In genomic region chr7:125423056-125423455, GRCm38 (mm10) we compare ENCODE assay signal across 21 mouse cellular contexts. TPM values are rescaled to one million over a fixed set of nuclear protein-coding genes. Genes with fewer than 3 reads are reported as not detected.
A peak's percentile ranks its signal among the peaks of the same experiment; 100 is the strongest.
DNase-seq lines count a peak whose midpoint lies in the region; ATAC-seq and TF ChIP-seq lines count a peak whose summit lies in the region.
"Had no signal": no experiment of that assay in that cellular context is flagged by ENCODE, and none has a peak within 500 bp of the region (broad histone marks: within the 10 kb centered on the region; RNA-seq: fewer than 3 reads in every experiment).

No protein-coding gene starts in this region.

- peaks cover 67% of the 10 kb centered on the region for H3K4me1 ChIP-seq in liver, embryonic 12.5 days
- H3K4me1 ChIP-seq in liver, embryonic 11.5 days (replicated peaks; ENCODE audit: control insufficient read depth, insufficient read depth, low read length) = peaks cover 5% of the 10 kb centered on the region
- peaks cover 17 to 46% of the 10 kb centered on the region in 2 experiments for H3K4me1 ChIP-seq in MEL (ENCODE audit: control insufficient read depth in 1 of 2, insufficient read depth in 2 of 2, low read length in 2 of 2)
- peaks cover 5 to 27% of the 10 kb centered on the region in 2 experiments for H3K4me1 ChIP-seq in liver, embryonic 14.5 days (replicated peaks; ENCODE audit: control insufficient read depth in 2 of 2, insufficient read depth in 2 of 2, low read length in 1 of 2)
- peaks cover 6% of the 10 kb centered on the region for H3K4me1 ChIP-seq in heart, embryonic 12.5 days (replicated peaks)
- peaks cover 15% of the 10 kb centered on the region for H3K4me1 ChIP-seq in cerebellum, adult 2 months (ENCODE audit: control insufficient read depth, insufficient read depth, low read length)
- H3K4me1 ChIP-seq: embryonic facial prominence, embryonic 12.5 days; heart, embryonic 15.5 days; intestine, embryonic 15.5 days; neural tube, embryonic 12.5 days had no signal

- TF ChIP-seq RAD21 in MEL (IDR thresholded peaks at IDR 0.05; ENCODE audit: low read depth, low read length) = no peak

- H3K79me2 ChIP-seq in MEL (ENCODE audit: control insufficient read depth, insufficient read depth, low read length, poor library complexity) = no peaks in the 10 kb centered on the region

- no peak overlapping the region for H3K27ac ChIP-seq in liver, embryonic 12.5 days
- H3K27ac ChIP-seq in liver, embryonic 11.5 days (ENCODE audit: low read depth, low read length) = no peak overlapping the region
- H3K27ac ChIP-seq in MEL (ENCODE audit: control insufficient read depth, low read depth, low read length) = peak overlapping the region; percentile 25
- no peak overlapping the region for H3K27ac ChIP-seq in liver, embryonic 14.5 days
- H3K27ac ChIP-seq in heart, embryonic 12.5 days (ENCODE audit: poor library complexity, severe bottlenecking) = no peak overlapping the region
- H3K27ac ChIP-seq in cerebellum, adult 2 months (ENCODE audit: insufficient read depth, low read length) = no peak overlapping the region
- H3K27ac ChIP-seq: embryonic facial prominence, embryonic 12.5 days; heart, embryonic 15.5 days; intestine, embryonic 15.5 days; kidney, postnatal 0 days; liver, embryonic 15.5 days; midbrain, embryonic 10.5 days; neural tube, embryonic 12.5 days had no signal

- peaks cover 3% of the 10 kb centered on the region; the same call in 1 of the 2 replicates for H3K27me3 ChIP-seq in liver, embryonic 12.5 days (replicated peaks)
- no peaks in the 10 kb centered on the region for H3K27me3 ChIP-seq in liver, embryonic 11.5 days (replicated peaks; ENCODE audit: control insufficient read depth, insufficient read depth, low read length)
- no peaks in the 10 kb centered on the region for H3K27me3 ChIP-seq in MEL (ENCODE audit: control insufficient read depth in 1 of 2, insufficient read depth in 2 of 2, low read length in 2 of 2)
- no peaks in the 10 kb centered on the region for H3K27me3 ChIP-seq in liver, embryonic 14.5 days (ENCODE audit: control insufficient read depth, insufficient read depth, low read length)
- no peaks in the 10 kb centered on the region for H3K27me3 ChIP-seq in heart, embryonic 12.5 days (replicated peaks)
- H3K27me3 ChIP-seq in cerebellum, adult 2 months (ENCODE audit: control insufficient read depth, insufficient read depth, low read length) = no peaks in the 10 kb centered on the region
- H3K27me3 ChIP-seq: embryonic facial prominence, embryonic 12.5 days; heart, embryonic 15.5 days; intestine, embryonic 15.5 days; liver, embryonic 15.5 days; neural tube, embryonic 12.5 days had no signal

- ATAC-seq in liver, embryonic 12.5 days = peak; percentile 42
- ATAC-seq in liver, embryonic 11.5 days (replicated peaks; ENCODE audit: low FRiP score) = no peak
- ATAC-seq in liver, embryonic 14.5 days (ENCODE audit: insufficient read depth) = peak; percentile 29; the same call in 1 of the 2 replicates
- no peak for ATAC-seq in heart, embryonic 12.5 days (ENCODE audit: insufficient number of reproducible peaks, low FRiP score)
- ATAC-seq: intestine, embryonic 15.5 days had no signal

- H3K9ac ChIP-seq in liver, embryonic 12.5 days = no peak overlapping the region
- no peak overlapping the region for H3K9ac ChIP-seq in liver, embryonic 11.5 days (ENCODE audit: low read depth, low read length)
- H3K9ac ChIP-seq in MEL (ENCODE audit: control insufficient read depth, low read depth, low read length, poor library complexity, severe bottlenecking) = no peak overlapping the region
- no peak overlapping the region for H3K9ac ChIP-seq in liver, embryonic 14.5 days (replicated peaks)
- H3K9ac ChIP-seq in heart, embryonic 12.5 days = no peak overlapping the region
- H3K9ac ChIP-seq: embryonic facial prominence, embryonic 12.5 days; heart, embryonic 15.5 days; intestine, embryonic 15.5 days; liver, embryonic 15.5 days; neural tube, embryonic 12.5 days had no signal

- no peak overlapping the region for H3K4me2 ChIP-seq in liver, embryonic 12.5 days
- H3K4me2 ChIP-seq in liver, embryonic 11.5 days = no peak overlapping the region
- H3K4me2 ChIP-seq in liver, embryonic 14.5 days (ENCODE audit: low read depth) = no peak overlapping the region
- H3K4me2 ChIP-seq in heart, embryonic 12.5 days = no peak overlapping the region
- H3K4me2 ChIP-seq: embryonic facial prominence, embryonic 12.5 days; heart, embryonic 15.5 days; intestine, embryonic 15.5 days; liver, embryonic 15.5 days; neural tube, embryonic 12.5 days had no signal

- no peak for TF ChIP-seq CTCF in MEL (IDR thresholded peaks at IDR 0.05 in 2 of 3, conservative IDR thresholded peaks at IDR 0.05 in 1 of 3; ENCODE audit: control insufficient read depth in 1 of 3, insufficient read depth in 1 of 3, low read depth in 2 of 3, low read length in 3 of 3, poor library complexity in 1 of 3, severe bottlenecking in 1 of 3)
- TF ChIP-seq CTCF in liver, embryonic 14.5 days (IDR thresholded peaks at IDR 0.05; ENCODE audit: low read depth) = no peak
- TF ChIP-seq CTCF in cerebellum, adult 2 months (IDR thresholded peaks at IDR 0.05; ENCODE audit: borderline replicate concordance, insufficient read depth, low read depth, low read length) = no peak

- no peak overlapping the region for H3K4me3 ChIP-seq in liver, embryonic 12.5 days
- no peak overlapping the region for H3K4me3 ChIP-seq in liver, embryonic 11.5 days (ENCODE audit: low read depth, low read length)
- H3K4me3 ChIP-seq in MEL (ENCODE audit: control insufficient read depth in 1 of 2, insufficient read depth in 1 of 2, low read depth in 2 of 2, low read length in 2 of 2) = peak overlapping the region in 1 of 2 experiments; percentile 19; a peak in 1 of 4 replicates
- no peak overlapping the region for H3K4me3 ChIP-seq in liver, embryonic 14.5 days (ENCODE audit: insufficient read depth in 1 of 2, low read depth in 2 of 2, low read length in 2 of 2)
- no peak overlapping the region for H3K4me3 ChIP-seq in heart, embryonic 12.5 days
- H3K4me3 ChIP-seq in cerebellum, adult 2 months (replicated peaks; ENCODE audit: insufficient read depth, low read depth, low read length) = no peak overlapping the region
- H3K4me3 ChIP-seq: embryonic facial prominence, embryonic 12.5 days; heart, embryonic 15.5 days; intestine, embryonic 15.5 days; liver, embryonic 15.5 days; midbrain, embryonic 10.5 days; neural tube, embryonic 12.5 days had no signal

- no peaks in the 10 kb centered on the region for H3K36me3 ChIP-seq in liver, embryonic 12.5 days
- no peaks in the 10 kb centered on the region for H3K36me3 ChIP-seq in liver, embryonic 11.5 days (ENCODE audit: control insufficient read depth, insufficient read depth, low read length)
- peaks cover 0 to 24% of the 10 kb centered on the region in 2 experiments; a peak in 2 of 4 replicates for H3K36me3 ChIP-seq in MEL (ENCODE audit: control insufficient read depth in 1 of 2, insufficient read depth in 2 of 2, low read length in 2 of 2)
- H3K36me3 ChIP-seq in liver, embryonic 14.5 days (replicated peaks; ENCODE audit: control insufficient read depth, insufficient read depth, low read depth) = no peaks in the 10 kb centered on the region
- H3K36me3 ChIP-seq in heart, embryonic 12.5 days = no peaks in the 10 kb centered on the region
- H3K36me3 ChIP-seq: embryonic facial prominence, embryonic 12.5 days; heart, embryonic 15.5 days; intestine, embryonic 15.5 days; liver, embryonic 15.5 days; midbrain, embryonic 10.5 days; neural tube, embryonic 12.5 days had no signal

- DNase-seq in liver, embryonic 11.5 days (ENCODE audit: low spot score) = no peak
- DNase-seq in 416B (ENCODE audit: low read depth) (peak; percentile 49), MEL (ENCODE audit: low read depth, low spot score) (peak; percentile 67)
- DNase-seq in liver, embryonic 14.5 days (ENCODE audit: low read depth in 3 of 3, low spot score in 3 of 3) = peak in 2 of 3 experiments; percentile 12 to 56
- no peak for DNase-seq in testis, postnatal 14 days (ENCODE audit: low spot score)
- DNase-seq in cerebellum, adult 2 months = no peak
- DNase-seq: adrenal gland, adult 8-10 months; cerebellum, adult 8-10 months; heart, adult 18-20 months; left cerebral cortex, postnatal 4 days; lung, postnatal 14 days; spleen, adult 18-20 months had no signal

- TF ChIP-seq EP300 in MEL (IDR thresholded peaks at IDR 0.05; ENCODE audit: low read depth in 1 of 2, low read length in 2 of 2) = peak in 1 of 2 experiments; percentile 63; a peak in 3 of 4 replicates
- TF ChIP-seq EP300 in liver, embryonic 14.5 days (IDR thresholded peaks at IDR 0.05; ENCODE audit: low read depth) = 0 out of 2 replicates have a peak, but pooled peaks have one; percentile 14

- no peak for TF ChIP-seq POLR2A in MEL (IDR thresholded peaks at IDR 0.05; ENCODE audit: control insufficient read depth in 1 of 2, insufficient read depth in 1 of 2, low read depth in 1 of 2, low read length in 2 of 2, poor library complexity in 1 of 2)
- no peak for TF ChIP-seq POLR2A in cerebellum, adult 2 months (IDR thresholded peaks at IDR 0.05; ENCODE audit: borderline replicate concordance, insufficient read depth, low read length)

- no peaks in the 10 kb centered on the region for H3K9me3 ChIP-seq in liver, embryonic 12.5 days (replicated peaks)
- H3K9me3 ChIP-seq in liver, embryonic 11.5 days (ENCODE audit: control insufficient read depth, low read length) = no peaks in the 10 kb centered on the region
- H3K9me3 ChIP-seq in MEL (replicated peaks; ENCODE audit: insufficient read depth, low read length) = no peaks in the 10 kb centered on the region
- H3K9me3 ChIP-seq in liver, embryonic 14.5 days (ENCODE audit: control insufficient read depth, low read length) = no peaks in the 10 kb centered on the region
- no peaks in the 10 kb centered on the region for H3K9me3 ChIP-seq in heart, embryonic 12.5 days (replicated peaks)
- H3K9me3 ChIP-seq: embryonic facial prominence, embryonic 12.5 days; heart, embryonic 15.5 days; intestine, embryonic 15.5 days; liver, embryonic 15.5 days; midbrain, embryonic 10.5 days; neural tube, embryonic 12.5 days had no signal

- WGBS in liver, embryonic 12.5 days (ENCODE audit: insufficient replicate concordance) = 36% methylated on average over 3 of the region's 3 CpGs
- 41% methylated on average over 3 of the region's 3 CpGs for WGBS in liver, embryonic 11.5 days
- 27% methylated on average over 3 of the region's 3 CpGs for WGBS in liver, embryonic 14.5 days (ENCODE audit: insufficient replicate concordance)
- WGBS in heart, embryonic 12.5 days = 66% methylated on average over 3 of the region's 3 CpGs
- 77% methylated on average over 3 of the region's 3 CpGs for WGBS in cerebellum, adult 2 months

RNA-seq across cellular contexts. Expression of gene Kdm8, which starts 21.4 kb away (rescaled TPM):
- polyA plus RNA-seq in liver, embryonic 12.5 days (2016; fragmentation: Nextera tagmentation; extraction: Ambion mirVana) = 11.1 and 11.7 TPM in 2 replicates
- polyA plus RNA-seq in liver, embryonic 11.5 days (2014; fragmentation: Nextera tagmentation; extraction: Ambion mirVana) = 14.8 and 15.2 TPM in 2 replicates
- total RNA-seq in MEL (2012; rRNA removed) = 10.3 and 14.7 TPM in 2 replicates
- polyA plus RNA-seq in MEL (2012; ENCODE audit: insufficient read depth in 1 of 2, insufficient read length in 2 of 2, low read depth in 1 of 2, low replicate concordance in 2 of 2, missing spikeins in 1 of 2) = 10 to 100 TPM in 1 of 2 experiments, not detected in 1; 11.6 TPM
- 5.7 and 6.1 TPM in 2 replicates for polyA plus RNA-seq in liver, embryonic 14.5 days (2012; rRNA removed)
- 4.7 and 6.4 TPM in 2 replicates for polyA plus RNA-seq in liver, embryonic 14.5 days (2014; fragmentation: Nextera tagmentation; extraction: Ambion mirVana)
- polyA plus RNA-seq in heart, embryonic 12.5 days (2016; fragmentation: Nextera tagmentation; extraction: Ambion mirVana) = 5.9 and 7.0 TPM in 2 replicates
- polyA plus RNA-seq in cerebellum, adult 2 months (2012; rRNA removed) = 8.2 and 9.2 TPM in 2 replicates

Comparison
In these comparisons a context has a peak if more than half of its experiments do, and no peak if none do; other contexts are left out.
1. ATAC-seq: peak in liver, embryonic 12.5 days (single experiment) and liver, embryonic 14.5 days (single experiment); none in liver, embryonic 11.5 days (single experiment) and heart, embryonic 12.5 days (single experiment).
2. DNase-seq: peak in 416B (single experiment), MEL (single experiment) and liver, embryonic 14.5 days (2 of 3); none in liver, embryonic 11.5 days (single experiment), testis, postnatal 14 days (single experiment) and cerebellum, adult 2 months (0 of 2).